Mouse (Mus musculus) lung, adult 2 months (tissue): ENCODE results near the gene Gatd1.

Source experiments
- CTCF ChIP-seq: fragments of 200-500 bp; IDR thresholded peaks from 2 replicates; pipeline ENCODE4 v1.5.1; 2011; ENCODE audit warnings: mild to moderate bottlenecking, low read length, control low read depth; ENCODE audit not compliant: insufficient read depth
- POLR2A ChIP-seq: fragments of 200-500 bp; IDR thresholded peaks from 2 replicates; pipeline ENCODE4 v1.6.1; 2011; ENCODE audit warnings: low read depth, mild to moderate bottlenecking, control low read depth, low read length, borderline replicate concordance; ENCODE audit errors: extremely low read depth

DNA sequence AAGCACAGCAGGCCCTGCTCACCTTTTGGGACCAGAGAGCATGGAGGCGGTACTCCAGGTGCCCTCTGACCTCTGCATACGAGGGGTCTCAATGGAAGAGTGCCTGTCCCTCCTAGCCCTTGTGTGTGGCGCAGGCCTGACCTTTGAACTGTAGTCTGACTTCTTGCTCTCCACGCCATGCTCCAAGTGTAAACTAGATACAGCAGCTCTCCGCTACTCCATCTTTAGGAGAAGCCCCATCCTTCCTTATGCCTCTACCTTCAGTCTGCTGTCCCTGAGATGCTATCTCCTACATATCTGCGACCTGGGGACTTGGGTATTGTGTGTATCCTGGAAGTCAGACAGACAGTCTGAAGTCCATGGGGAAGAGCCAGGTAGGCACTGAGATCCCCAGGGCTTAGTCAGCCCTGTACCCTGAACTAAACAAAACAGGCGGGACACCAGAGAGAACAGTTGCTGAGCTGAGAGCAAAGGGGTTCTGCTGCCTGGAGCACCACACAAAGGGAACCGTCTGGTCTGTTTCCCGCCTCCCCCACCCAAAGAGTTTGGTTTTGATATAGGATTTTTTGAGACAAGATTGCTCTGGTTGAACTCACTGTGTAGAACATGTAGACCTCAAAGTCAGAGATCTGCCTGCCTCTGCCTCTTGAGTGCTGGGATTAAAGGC lies 22.1 kb upstream of the Gatd1 start:
- TF ChIP-seq CTCF: no peak
- TF ChIP-seq POLR2A: no peak
